18 mouse cellular contexts compared by ENCODE assay signal in the genomic region with DNA sequence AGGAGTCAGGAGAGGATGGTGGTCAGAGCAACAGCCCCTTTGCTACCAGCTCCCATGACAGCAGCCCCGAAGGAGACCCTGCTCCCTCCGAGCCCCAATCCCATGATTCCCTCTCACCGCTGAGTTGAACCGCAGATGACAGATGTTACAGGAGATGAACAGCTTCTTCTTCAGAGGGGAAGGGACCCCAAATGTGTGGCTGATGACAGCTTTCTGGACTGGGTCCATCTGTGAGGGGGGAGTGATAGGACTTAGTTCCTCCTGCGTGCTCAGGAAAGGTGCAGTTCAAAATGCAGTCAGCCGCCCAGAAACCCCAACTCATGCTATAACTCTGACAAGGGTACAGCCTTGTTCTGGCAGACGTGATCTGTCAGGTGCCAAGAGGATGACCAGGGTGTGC. TPM values are rescaled to one million over a fixed set of nuclear protein-coding genes. Genes with fewer than 3 reads are reported as not detected.
"Had no signal": no experiment of that assay in that cellular context is flagged by ENCODE, and none has a peak within 500 bp of the region (broad histone marks: within the 10 kb centered on the region; RNA-seq: fewer than 3 reads in every experiment).

No protein-coding gene starts in this region.

- DNase-seq: retina, postnatal 1 day; right cerebral cortex, adult 18-20 months; right cerebral cortex, postnatal 14 days; right cerebral cortex, postnatal 25 days; right cerebral cortex, postnatal 4 days; spleen, adult 18-20 months; thymus, adult 18-20 months; thymus, adult 2 months; thymus, postnatal 14 days; thymus, postnatal 25 days; thymus, postnatal 36 days; thymus, postnatal 4 days had no signal

- H3K9ac ChIP-seq: neural tube, embryonic 13.5 days; neural tube, embryonic 15.5 days; stomach, embryonic 15.5 days had no signal

- H3K4me3 ChIP-seq: neural tube, embryonic 13.5 days; neural tube, embryonic 15.5 days; stomach, embryonic 15.5 days had no signal

- H3K36me3 ChIP-seq: neural tube, embryonic 13.5 days; neural tube, embryonic 15.5 days; stomach, embryonic 15.5 days had no signal

- H3K27ac ChIP-seq: neural tube, embryonic 13.5 days; neural tube, embryonic 15.5 days; stomach, embryonic 15.5 days; stomach, postnatal 0 days had no signal

- H3K4me1 ChIP-seq: neural tube, embryonic 13.5 days; neural tube, embryonic 15.5 days; stomach, embryonic 15.5 days had no signal

- H3K9me3 ChIP-seq: neural tube, embryonic 13.5 days; neural tube, embryonic 15.5 days; stomach, embryonic 15.5 days had no signal

RNA-seq across cellular contexts. Expression of a gene that starts 57.7 kb away (rescaled TPM):
- total RNA-seq: neutrophil, adult 5-6 weeks had no signal
- polyA plus RNA-seq: stomach, embryonic 14.5 days had no signal
